23 mouse cellular contexts compared by ENCODE assay signal in the genomic region with DNA sequence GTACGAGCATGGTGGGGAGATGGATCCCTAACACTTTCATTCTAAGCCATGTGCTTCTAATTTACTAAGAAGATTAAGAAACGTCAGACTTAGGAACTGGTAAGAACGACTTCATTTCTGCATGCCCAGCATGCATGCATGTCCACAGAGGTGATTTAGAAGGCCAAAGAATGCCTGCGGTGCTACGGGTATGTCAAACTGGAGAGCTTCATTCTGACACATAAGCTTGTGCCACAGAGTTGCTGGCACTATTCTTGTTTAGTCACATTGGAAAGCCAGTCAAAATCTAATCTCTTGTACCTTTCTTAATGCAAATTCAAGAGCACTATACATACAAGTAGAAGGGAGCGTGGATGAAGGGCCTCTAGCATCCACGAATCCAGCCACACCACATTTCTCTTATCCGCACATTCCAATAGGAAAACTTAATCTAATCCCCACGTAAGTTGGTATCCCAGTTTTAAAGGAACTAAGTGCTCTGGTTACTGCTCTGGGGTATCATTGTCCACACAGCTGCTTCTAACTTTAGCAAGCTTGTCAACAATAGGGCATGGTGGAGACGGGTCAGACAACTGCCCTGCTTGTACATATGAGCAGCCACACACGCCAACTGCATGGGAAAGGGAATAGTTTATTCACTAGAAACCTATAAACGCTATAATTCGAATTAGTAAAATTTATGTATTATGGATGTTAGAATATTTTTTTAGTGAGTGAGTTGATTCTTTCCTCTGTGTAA. TPM values are rescaled to one million over a fixed set of nuclear protein-coding genes. Genes with fewer than 3 reads are reported as not detected.
DNase-seq lines count a peak whose midpoint lies in the region; ATAC-seq and TF ChIP-seq lines count a peak whose summit lies in the region.
"Had no signal": no experiment of that assay in that cellular context is flagged by ENCODE, and none has a peak within 500 bp of the region (broad histone marks: within the 10 kb centered on the region; RNA-seq: fewer than 3 reads in every experiment).

No protein-coding gene starts in this region.

- peak; percentile 44 for DNase-seq in gastrocnemius, adult 2 months
- no peak for DNase-seq in gastrocnemius, postnatal 25 days
- DNase-seq in heart, adult 8-10 months (ENCODE audit: low spot score), result peak; percentile 20
- no peak for DNase-seq in urinary bladder, postnatal 4 days (ENCODE audit: low spot score in 2 of 2)
- DNase-seq: cerebellum, adult 2 months; cerebellum, postnatal 25 days; gastrocnemius, postnatal 36 days; kidney, adult 11 months; kidney, postnatal 4 days; liver, embryonic 13.5 days; lung, adult 2 months; lung, postnatal 14 days; spleen, adult 18-20 months had no signal

- TF ChIP-seq CTCF in gastrocnemius, adult 2 months (IDR thresholded peaks at IDR 0.05), result no peak

- peak overlapping the region; percentile 54 for H3K4me3 ChIP-seq in gastrocnemius, adult 2 months
- no peak overlapping the region for H3K4me3 ChIP-seq in heart, embryonic 16.5 days (ENCODE audit: low read length)
- no peak overlapping the region for H3K4me3 ChIP-seq in myocyte
- H3K4me3 ChIP-seq: embryonic facial prominence, embryonic 13.5 days; forebrain, embryonic 15.5 days; hindbrain, embryonic 10.5 days; kidney, embryonic 15.5 days; left cerebral cortex, adult 2 months; liver, embryonic 13.5 days; midbrain, embryonic 13.5 days had no signal

- no peak overlapping the region for H3K9ac ChIP-seq in heart, embryonic 16.5 days (ENCODE audit: low read length)
- H3K9ac ChIP-seq: embryonic facial prominence, embryonic 13.5 days; forebrain, embryonic 15.5 days; kidney, embryonic 15.5 days; liver, embryonic 13.5 days; midbrain, embryonic 13.5 days had no signal

- peaks cover 9% of the 10 kb centered on the region for H3K4me1 ChIP-seq in heart, embryonic 16.5 days (ENCODE audit: control insufficient read depth, insufficient read depth, low read length)
- H3K4me1 ChIP-seq: embryonic facial prominence, embryonic 13.5 days; forebrain, embryonic 15.5 days; hindbrain, embryonic 10.5 days; kidney, embryonic 15.5 days; liver, embryonic 13.5 days; midbrain, embryonic 13.5 days had no signal

- H3K79me2 ChIP-seq in myocyte (ENCODE audit: control insufficient read depth, insufficient read depth), result no peaks in the 10 kb centered on the region

- TF ChIP-seq POLR2A in myocyte (IDR thresholded peaks at IDR 0.05; ENCODE audit: insufficient read length, low read depth), result no peak

- H3K27ac ChIP-seq in gastrocnemius, adult 2 months, result peak overlapping the region; percentile 92
- peak overlapping the region; percentile 77 for H3K27ac ChIP-seq in heart, embryonic 16.5 days (ENCODE audit: low read length)
- H3K27ac ChIP-seq: embryonic facial prominence, embryonic 13.5 days; forebrain, embryonic 15.5 days; hindbrain, embryonic 10.5 days; kidney, embryonic 15.5 days; left cerebral cortex, adult 2 months; liver, embryonic 13.5 days; midbrain, embryonic 13.5 days had no signal

- H3K4me2 ChIP-seq in heart, embryonic 16.5 days (ENCODE audit: low read depth, low read length), result peak overlapping the region; percentile 8
- H3K4me2 ChIP-seq in myocyte (ENCODE audit: low read depth), result peak overlapping the region; percentile 43
- H3K4me2 ChIP-seq: embryonic facial prominence, embryonic 13.5 days; forebrain, embryonic 15.5 days; kidney, embryonic 15.5 days; liver, embryonic 13.5 days; midbrain, embryonic 13.5 days had no signal

- WGBS in heart, embryonic 16.5 days, result 52% methylated on average over 13 of the region's 13 CpGs

- no peaks in the 10 kb centered on the region for H3K27me3 ChIP-seq in heart, embryonic 16.5 days (ENCODE audit: control insufficient read depth, insufficient read depth, low read length)
- H3K27me3 ChIP-seq in myocyte (ENCODE audit: control insufficient read depth, insufficient read depth, insufficient read length), result no peaks in the 10 kb centered on the region
- H3K27me3 ChIP-seq: embryonic facial prominence, embryonic 13.5 days; forebrain, embryonic 15.5 days; kidney, embryonic 15.5 days; liver, embryonic 13.5 days; midbrain, embryonic 13.5 days had no signal

- no peak overlapping the region for H3ac ChIP-seq in myocyte (ENCODE audit: control insufficient read depth, insufficient read length)

- H3K9me3 ChIP-seq in heart, embryonic 16.5 days (replicated peaks; ENCODE audit: control insufficient read depth, low read length), result no peaks in the 10 kb centered on the region
- H3K9me3 ChIP-seq: embryonic facial prominence, embryonic 13.5 days; forebrain, embryonic 15.5 days; hindbrain, embryonic 10.5 days; kidney, embryonic 15.5 days; liver, embryonic 13.5 days; midbrain, embryonic 13.5 days had no signal

- peaks cover 31% of the 10 kb centered on the region for H3K36me3 ChIP-seq in heart, embryonic 16.5 days (ENCODE audit: control insufficient read depth, insufficient read depth)
- peaks cover 18% of the 10 kb centered on the region for H3K36me3 ChIP-seq in myocyte (ENCODE audit: control insufficient read depth, insufficient read depth)
- H3K36me3 ChIP-seq: embryonic facial prominence, embryonic 13.5 days; forebrain, embryonic 15.5 days; hindbrain, embryonic 10.5 days; kidney, embryonic 15.5 days; liver, embryonic 13.5 days; midbrain, embryonic 13.5 days had no signal

- peak; percentile 93 for ATAC-seq in heart, embryonic 16.5 days (replicated peaks; ENCODE audit: extremely low read depth, insufficient read depth, low FRiP score)
- ATAC-seq in granulocyte monocyte progenitor cell, adult 5-6 weeks (replicated peaks; ENCODE audit: poor library complexity, severe bottlenecking), result no peak
- ATAC-seq: CD4-positive, CD25-positive, alpha-beta regulatory T cell, adult 4 months; forebrain, embryonic 15.5 days; midbrain, embryonic 13.5 days had no signal

- intact Hi-C loops in gastrocnemius, adult 2 months (cut with DNase I), result loop anchor here (1.0 kb wide), 1 partner anchor 51 kb away; a partner anchor contains a TSS

TF ChIP-seq in myocyte, 11 proteins besides CTCF, POLR2A, EP300 and RAD21:
- TF ChIP-seq E2F4 (IDR thresholded peaks at IDR 0.05; ENCODE audit: insufficient read depth), result no peak
- TF ChIP-seq TCF12 (IDR thresholded peaks at IDR 0.05; ENCODE audit: insufficient read depth, poor library complexity, severe bottlenecking), result peak; percentile 58
- peak in 2 of 3 experiments; percentile 74 to 89 for TF ChIP-seq MYOG (IDR thresholded peaks at IDR 0.05; ENCODE audit: control insufficient read depth in 1 of 3, insufficient read depth in 1 of 3, insufficient read length in 2 of 3, low read depth in 2 of 3)
- no peak for TF ChIP-seq POLR2AphosphoS2 (IDR thresholded peaks at IDR 0.05; ENCODE audit: insufficient read length, low read depth)
- peak; percentile 77 to 88 (median 88) for TF ChIP-seq MYOD1 (IDR thresholded peaks at IDR 0.05; ENCODE audit: control insufficient read depth in 1 of 3, insufficient read length in 2 of 3, low read depth in 2 of 3)
TF ChIP-seq in myocyte: peak in this region for 3.

RNA-seq across cellular contexts. Expression of a gene that starts 51.1 kb away (rescaled TPM):
- total RNA-seq in gastrocnemius, adult 2 months (2021), result 1,000 to 10,000 TPM; 6,941 to 7,187 TPM
- 1,000 to 10,000 TPM; 6,049 to 7,005 TPM for total RNA-seq in gastrocnemius, postnatal 25 days (2021)
- total RNA-seq in heart, adult 8-10 months (2022), result 1,000 to 10,000 TPM; 3,102 to 4,099 (median 3,503) TPM
- 717 and 788 TPM in 2 replicates for polyA plus RNA-seq in heart, embryonic 16.5 days (2015; fragmentation: Nextera tagmentation; extraction: Ambion mirVana)
- 24.2 TPM for polyA plus RNA-seq in myocyte (2012; fragmentation: generic; extraction: Trizol)
- total RNA-seq in granulocyte monocyte progenitor cell, adult 5-6 weeks (2014; fragmentation: Nextera tagmentation), result under 0.01 TPM in 1 of 2 replicates, not detected in the other
- under 0.01 TPM in 1 of 2 replicates, not detected in the other for total RNA-seq in granulocyte monocyte progenitor cell, adult 5-6 weeks (2017)

Comparison
In these comparisons a context has a peak if more than half of its experiments do, and no peak if none do; other contexts are left out.
1. DNase-seq: peak in gastrocnemius, adult 2 months (single experiment) and heart, adult 8-10 months (single experiment); none in gastrocnemius, postnatal 25 days (single experiment) and urinary bladder, postnatal 4 days (0 of 2).
2. RNA of a gene that starts 51.1 kb away (total RNA-seq): 6,941 to 7,187 TPM in gastrocnemius, adult 2 months, 6,049 to 7,005 TPM in gastrocnemius, postnatal 25 days and 3,102 to 4,099 TPM in heart, adult 8-10 months; under 0.01 TPM in granulocyte monocyte progenitor cell, adult 5-6 weeks; every median in the first group is over 1,000 times any median in the second.